Mouse (Mus musculus): ENCODE results near the gene Ptcd2.

DNA sequence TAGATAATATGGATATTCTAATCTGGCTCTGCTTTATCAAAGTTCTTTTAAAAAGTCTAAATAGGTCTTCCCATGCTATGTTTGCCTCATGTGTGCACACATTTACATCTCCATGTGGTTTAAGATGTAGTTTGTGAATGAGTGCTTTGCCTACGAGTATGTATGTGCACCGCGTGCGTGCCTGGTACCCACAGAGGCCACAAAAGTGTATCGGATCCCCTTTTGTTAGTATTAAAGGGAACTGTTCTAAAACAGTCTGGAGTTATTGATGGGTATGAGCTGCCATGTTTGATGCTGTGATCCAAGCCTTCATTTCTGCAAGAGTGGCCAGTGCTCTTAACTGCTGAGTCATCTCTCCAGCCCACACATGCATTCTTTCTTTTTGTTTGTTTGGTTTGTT, 26.8 kb upstream of the Ptcd2 start:
- TF ChIP-seq CTCF (IDR thresholded peaks at IDR 0.05) (no peak), POLR2A (IDR thresholded peaks at IDR 0.05; ENCODE audit: insufficient read depth, low read depth, low read length) (no peak), EP300 (IDR thresholded peaks at IDR 0.05; ENCODE audit: insufficient read depth, low read depth, low read length) (no peak)
